Mouse (Mus musculus) adrenal gland, adult 18-20 months (tissue): ENCODE measurements at regions not wholly inside any gene's neighbourhood (a gene's known extent, or its start where the extent isn't known, plus 50 kb on each side); places are given as distances from the start of the nearest gene placed in this dataset.
"Not testable (repeated sequence)": the region's sequence is repeated elsewhere in the genome, so short reads cannot be mapped to it uniquely, and the experiment has no call there.

Experiments
- DNase-seq, 2 experiments: peaks; one replicate each; pipeline ENCODE4 v3.0.0; 2021 to 2022; ENCODE audit warnings: low spot score in 2 of 2

DNA sequence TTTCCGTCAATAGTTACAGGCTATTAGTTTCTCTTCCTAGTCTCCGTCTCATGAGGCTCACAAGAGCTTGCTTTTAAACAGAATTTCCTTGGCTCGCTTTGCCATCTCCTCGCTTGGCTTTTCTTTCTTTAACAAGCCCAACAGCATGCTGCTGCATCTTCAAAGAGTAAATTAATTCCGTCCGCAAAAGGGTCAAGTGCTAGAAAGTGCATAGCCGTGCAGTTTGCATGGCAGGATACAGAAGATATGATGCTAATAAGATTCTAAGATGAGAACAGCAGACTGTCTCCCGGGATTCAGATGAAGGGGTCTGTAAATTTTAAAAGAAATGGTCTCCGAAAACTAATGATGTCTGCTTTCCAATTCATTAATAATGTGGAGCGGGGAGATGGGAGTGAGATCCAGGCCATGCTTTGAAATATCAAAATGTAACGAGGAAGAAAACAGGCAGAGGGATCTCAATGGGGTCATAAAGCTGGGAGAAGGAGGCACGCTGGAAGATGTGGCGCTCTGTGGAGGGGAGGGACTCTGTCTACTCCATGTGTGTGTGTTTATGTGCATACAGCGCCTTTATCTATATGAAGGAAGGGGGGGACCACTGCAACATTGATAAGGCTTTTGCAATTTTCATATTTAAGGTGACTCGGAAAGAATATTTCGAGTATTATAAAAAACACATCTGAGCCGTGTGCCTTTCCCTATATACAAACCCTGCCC is 183.0 kb upstream of the Pmfbp1 start:
- DNase-seq, result no peak

DNA sequence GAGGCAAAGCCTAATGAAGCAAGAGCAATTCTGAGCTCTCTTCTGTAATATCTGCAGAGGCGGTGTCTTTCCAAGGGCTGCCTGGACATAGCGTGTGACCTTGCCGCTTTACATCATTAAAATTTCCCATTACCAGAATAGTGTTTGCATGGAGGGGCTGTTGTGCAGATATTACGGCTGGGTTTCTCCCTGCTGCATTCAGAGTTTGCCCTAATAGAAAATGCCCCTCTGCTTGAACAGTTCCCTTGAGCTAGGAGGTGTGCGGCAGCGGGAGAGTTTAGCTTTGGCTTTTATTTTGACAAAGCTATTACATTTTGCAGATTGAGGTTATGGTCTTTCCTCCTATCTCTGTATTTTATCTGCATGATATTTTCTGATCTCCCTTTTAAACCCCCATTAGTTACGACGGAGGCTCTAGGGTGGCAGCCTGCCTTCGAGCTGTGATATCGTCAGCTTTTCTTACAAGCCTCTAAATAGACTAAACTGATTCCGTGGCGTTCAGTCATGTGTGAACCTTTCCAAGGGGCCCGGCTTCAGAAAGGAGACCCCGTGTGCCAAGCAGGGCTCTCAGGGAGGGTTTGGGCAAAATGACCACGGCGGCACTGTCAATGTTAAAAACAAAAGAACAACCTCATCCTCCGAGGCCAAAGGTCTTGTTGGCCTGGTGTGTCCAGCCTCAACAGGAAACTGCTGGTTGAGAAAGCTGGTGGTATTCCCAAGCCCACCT is 182.2 kb upstream of the Pmfbp1 start:
- DNase-seq, result no peak

- no peak for DNase-seq
Observed at GRCm38 (mm10) chr8:109312731-109313130, 181.1 kb upstream of the Pmfbp1 start.

GRCm38 (mm10) chr8:109320955-109321354 is 172.9 kb upstream of the Pmfbp1 start:
- DNase-seq, result no peak

DNA sequence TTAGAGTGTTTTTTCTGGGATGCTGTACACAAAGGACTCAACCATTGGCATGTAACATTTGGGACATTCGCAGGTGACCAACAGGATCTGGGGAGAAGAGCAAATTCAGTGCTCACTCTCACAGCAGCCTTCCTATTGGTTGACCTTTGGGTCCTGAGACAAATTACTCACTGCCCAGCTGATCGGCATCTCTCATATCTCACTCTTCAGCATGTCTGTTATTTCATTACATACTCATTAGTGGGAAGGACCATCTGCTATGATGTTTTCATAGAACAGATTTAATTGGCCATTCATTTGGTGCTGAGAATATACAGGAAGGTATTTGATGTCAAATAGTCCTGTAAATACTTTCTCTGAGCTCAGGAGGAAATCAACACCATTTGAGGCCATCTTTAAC is 170.5 kb upstream of the Pmfbp1 start:
- DNase-seq, result no peak

DNA sequence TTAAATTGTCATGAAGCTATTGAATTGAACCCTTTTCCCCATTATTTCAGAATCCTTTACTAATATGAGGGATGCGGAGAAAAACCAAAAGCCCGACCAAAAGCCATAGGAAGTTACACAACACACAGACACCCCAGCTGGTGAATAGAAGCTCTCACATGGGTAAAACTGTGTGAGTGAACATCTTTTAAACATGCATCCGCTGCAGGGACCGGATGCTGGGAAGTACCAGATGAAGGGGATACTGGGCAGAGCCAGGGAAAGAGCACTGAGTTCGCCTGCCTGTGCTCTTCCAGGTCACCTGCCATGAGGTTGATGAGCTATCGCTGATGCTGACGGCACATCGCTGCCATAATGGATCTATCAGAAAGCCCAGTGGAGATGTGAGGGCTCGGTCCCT is 169.6 kb upstream of the Pmfbp1 start:
- DNase-seq, result no peak

- no peak for DNase-seq
Observed at GRCm38 (mm10) chr8:109336203-109336602, 157.6 kb upstream of the Pmfbp1 start.

DNA sequence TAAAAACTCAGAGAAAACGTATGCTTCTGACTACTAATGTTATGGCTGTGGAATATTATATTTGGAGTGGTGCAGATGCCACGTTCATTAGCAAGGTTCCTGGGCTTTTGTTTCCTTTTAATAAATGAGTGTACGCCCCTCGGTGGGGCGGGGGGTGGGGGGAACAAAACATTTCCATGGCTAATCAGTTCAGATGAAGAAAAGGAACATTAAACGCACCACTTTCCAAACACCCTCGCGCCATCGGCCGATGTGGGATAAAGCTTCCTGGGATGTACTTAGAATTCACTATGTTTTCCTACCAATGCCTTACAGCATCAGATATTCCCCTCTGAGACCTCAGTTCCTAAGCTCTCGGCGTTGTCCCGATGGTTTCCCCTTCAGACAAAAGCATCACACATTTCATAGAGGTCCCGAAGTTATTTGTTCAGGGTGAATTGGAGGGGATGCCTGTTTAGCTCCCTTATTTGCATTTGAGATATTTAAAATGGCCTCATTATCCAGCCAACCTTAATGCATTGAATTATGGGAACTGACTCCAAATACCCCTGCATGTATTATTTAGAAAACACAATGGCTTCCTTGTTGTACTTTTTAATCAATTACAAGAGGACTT is 155.5 kb upstream of the Pmfbp1 start:
- DNase-seq, result no peak

GRCm38 (mm10) chr8:109340647-109341046 is 153.2 kb upstream of the Pmfbp1 start:
- DNase-seq, result not testable (repeated sequence)

- no peak for DNase-seq
Observed at GRCm38 (mm10) chr8:109355168-109355567, 138.7 kb upstream of the Pmfbp1 start.

GRCm38 (mm10) chr8:109359396-109360051 is 134.3 kb upstream of the Pmfbp1 start:
- DNase-seq, result no peak

DNA sequence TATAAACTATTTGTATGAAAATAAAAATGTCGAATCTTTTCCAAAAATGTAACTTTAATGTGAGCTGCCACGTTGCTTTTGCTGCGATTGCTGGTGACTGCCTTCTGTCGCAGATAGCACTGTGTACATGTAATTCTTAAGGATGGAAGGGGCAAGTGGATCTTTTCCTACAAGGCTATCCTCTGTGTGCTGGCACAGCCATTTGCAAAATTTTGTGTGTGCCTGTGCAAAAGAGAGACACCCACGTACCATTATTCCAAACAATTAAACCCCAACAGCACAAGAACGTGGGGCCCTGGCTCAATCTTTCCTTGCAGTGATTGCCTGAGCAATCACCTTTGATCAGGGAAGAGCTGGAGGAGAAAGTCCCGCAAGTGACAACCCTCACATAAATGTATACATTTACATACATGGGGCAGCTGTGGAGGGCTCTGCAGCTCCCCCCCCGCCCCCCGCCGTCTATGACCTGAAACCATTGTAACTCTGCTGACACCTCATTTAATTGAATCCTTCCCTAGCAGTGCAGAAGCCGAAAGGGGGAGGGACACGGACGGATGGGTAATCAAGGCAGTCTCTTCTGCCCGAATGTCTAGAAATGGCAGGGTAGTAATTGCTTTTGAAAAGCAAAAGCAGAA is 133.6 kb upstream of the Pmfbp1 start:
- DNase-seq, result no peak

DNA sequence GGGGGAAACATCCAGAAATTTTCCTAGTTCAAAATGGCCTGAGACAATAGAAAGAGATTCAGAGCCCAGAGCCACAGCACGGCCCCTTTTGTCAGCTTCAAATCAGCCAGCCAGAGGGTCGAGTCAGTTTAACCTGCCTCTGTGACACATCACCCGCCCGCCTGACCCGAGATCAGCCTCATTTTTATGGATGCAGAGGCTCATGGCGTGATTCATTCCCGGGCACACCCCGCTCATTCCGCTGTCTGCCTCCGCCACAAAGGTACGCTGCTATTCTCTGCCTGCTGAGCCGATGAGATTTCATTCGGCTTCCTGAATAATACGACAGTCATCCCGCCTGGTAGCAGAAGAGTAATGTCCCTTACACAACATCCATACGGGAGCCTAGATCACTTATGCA is 132.9 kb upstream of the Pmfbp1 start:
- DNase-seq, result no peak

DNA sequence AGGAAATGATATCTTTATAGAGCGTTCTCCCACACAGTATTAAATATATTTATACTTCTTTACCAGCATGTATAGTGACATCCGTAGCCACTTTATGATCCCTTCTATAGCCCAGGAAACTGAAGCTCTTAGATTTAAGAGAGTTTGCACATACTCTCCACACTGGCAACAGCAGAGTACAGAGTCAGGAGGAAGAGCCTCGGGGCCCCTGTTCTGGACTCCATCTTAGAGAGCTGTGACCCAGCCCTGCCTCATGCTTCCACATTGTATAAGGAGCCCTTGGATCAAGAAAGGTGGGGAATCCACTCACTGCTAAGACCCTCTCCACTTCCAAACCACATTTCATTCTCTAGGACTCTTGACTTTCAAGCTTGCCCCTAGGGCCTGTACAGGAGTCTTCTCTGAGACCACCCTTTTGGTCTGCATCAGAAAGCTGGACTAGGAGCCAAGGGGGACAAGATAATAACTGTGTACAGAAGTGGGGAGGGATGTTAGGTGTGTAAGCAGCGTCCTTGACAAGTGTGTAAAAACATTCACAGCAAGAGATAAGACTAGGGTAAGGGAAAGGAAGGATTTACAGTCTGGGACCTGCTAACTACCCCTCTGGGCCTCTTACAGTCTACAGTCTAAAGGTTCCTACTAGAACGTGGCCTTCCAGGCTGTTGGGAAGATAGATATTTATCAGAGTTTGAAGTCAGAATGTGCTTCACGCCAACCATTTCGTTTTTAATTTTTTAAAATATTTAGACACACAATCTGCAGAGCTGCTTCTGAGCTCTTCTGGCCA is 132.1 kb upstream of the Pmfbp1 start:
- no peak for DNase-seq

- no peak for DNase-seq
Observed at GRCm38 (mm10) chr8:109363185-109363845, 130.5 kb upstream of the Pmfbp1 start.

- no peak for DNase-seq
Observed at GRCm38 (mm10) chr8:109373977-109374376, 119.8 kb upstream of the Pmfbp1 start.

DNA sequence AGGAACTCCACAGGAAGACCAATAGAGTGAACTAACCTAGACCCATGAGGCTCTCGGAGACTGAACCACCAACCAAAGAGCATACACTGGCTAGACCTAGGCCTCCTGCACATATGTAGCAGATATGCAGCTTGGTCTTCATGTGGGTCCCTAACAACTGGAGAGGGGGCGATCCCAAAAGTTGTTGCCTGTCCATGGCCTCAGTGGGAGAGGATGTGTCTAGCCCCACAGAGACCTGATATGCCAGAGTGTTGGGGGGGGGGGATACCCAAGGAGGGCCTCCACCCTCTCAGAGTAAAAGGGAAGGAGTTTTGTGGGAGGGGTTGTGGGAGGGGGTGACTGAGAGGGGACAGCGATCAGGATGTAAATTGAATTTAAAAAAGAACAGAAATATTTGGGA is 108.9 kb upstream of the Pmfbp1 start:
- no peak for DNase-seq

GRCm38 (mm10) chr8:109395133-109395855 is 98.5 kb upstream of the Pmfbp1 start:
- DNase-seq, result no peak

- no peak for DNase-seq
Observed at GRCm38 (mm10) chr8:109399616-109400015, 94.2 kb upstream of the Pmfbp1 start.
